Mouse (Mus musculus) limb, embryonic 14.5 days (tissue): Measurements from ENCODE around the gene Dnase1l3. TPM values are rescaled to one million over a fixed set of nuclear protein-coding genes. Genes with fewer than 3 reads are reported as not detected.

ENCODE experiments used
- ATAC-seq: fragments of 200-750 bp; cut with Nextera tagmentation; 2 replicates; pipeline ENCODE4 v1.8.0; 2017; ENCODE audit warnings: low read depth, moderate number of reproducible peaks, moderate TSS enrichment; ENCODE audit not compliant: low FRiP score
- DNase-seq: peaks from one replicate; pipeline ENCODE4 v3.0.0-alpha.2; 2015; ENCODE audit warnings: low spot score
- H3K27ac ChIP-seq: fragments of 300-500 bp; sonication (generic); replicated peaks from 2 replicates; pipeline ENCODE4 v1.5.1; 2014; ENCODE audit warnings: low read depth, mild to moderate bottlenecking, low read length, moderate library complexity, mixed read lengths
- H3K27me3 ChIP-seq: fragments of 300-500 bp; sonication (generic); 2 replicates; pipeline ENCODE4 v1.6.1; 2014; ENCODE audit warnings: low read length, mixed read lengths; ENCODE audit not compliant: control insufficient read depth, insufficient read depth
- H3K36me3 ChIP-seq: fragments of 300-500 bp; sonication (generic); 2 replicates; pipeline ENCODE4 v1.6.1; 2014; ENCODE audit warnings: mild to moderate bottlenecking, low read length, moderate library complexity, mixed read lengths; ENCODE audit not compliant: control insufficient read depth, insufficient read depth
- H3K4me1 ChIP-seq: fragments of 300-500 bp; sonication (generic); 2 replicates; pipeline ENCODE4 v1.6.1; 2014; ENCODE audit warnings: antibody characterized with exemption, low read length, mixed read lengths; ENCODE audit not compliant: control insufficient read depth, insufficient read depth
- H3K4me2 ChIP-seq: fragments of 300-500 bp; sonication (generic); replicated peaks from 2 replicates; pipeline ENCODE4 v1.6.1; 2014; ENCODE audit warnings: low read depth, mild to moderate bottlenecking, low read length, moderate library complexity; ENCODE audit not compliant: severe bottlenecking
- H3K4me3 ChIP-seq: fragments of 300-500 bp; sonication (generic); replicated peaks from 2 replicates; pipeline ENCODE4 v1.5.1; 2014; ENCODE audit warnings: low read length
- H3K9ac ChIP-seq: fragments of 300-500 bp; sonication (generic); 2 replicates; pipeline ENCODE4 v1.6.1; 2014; ENCODE audit warnings: mild to moderate bottlenecking, low read depth, low read length, moderate library complexity; ENCODE audit not compliant: severe bottlenecking
- H3K9me3 ChIP-seq: fragments of 300-500 bp; sonication (generic); 2 replicates; pipeline ENCODE4 v1.6.1; 2016; ENCODE audit warnings: low read length; ENCODE audit not compliant: control insufficient read depth
- POLR2A ChIP-seq: fragments of 200-500 bp; IDR thresholded peaks from 2 replicates; pipeline ENCODE4 v1.8.0; 2012; ENCODE audit warnings: inconsistent platforms, mild to moderate bottlenecking, moderate library complexity, borderline replicate concordance; ENCODE audit not compliant: insufficient read depth, insufficient read length; ENCODE audit errors: extremely low read depth
- WGBS: fragments of 180-500 bp; shearing (Covaris S2); extraction: QIAGEN DNeasy Blood & Tissue Kit; methylation state at CpG from one replicate; pipeline ENCODE4 v1.1.7; 2014; 5-methylcytosine and 5-hydroxymethylcytosine counted together
- polyA plus RNA-seq, 2 experiments: library from polyadenylated mRNA; depleted of rRNA in 1 of 2; stranded (reverse) in 1 of 2; unstranded in 1 of 2; fragments of >200 nt; fragmentation: Nextera tagmentation in 1 of 2; extraction: Ambion mirVana in 1 of 2; gene quantifications; 2 replicates each; pipeline versions ENCODE4 v1.2.1 to v1.2.3; 2012 to 2014

The Dnase1l3 gene
- polyA plus RNA-seq, 2 experiments = 0.11 to 0.92 TPM

DNA sequence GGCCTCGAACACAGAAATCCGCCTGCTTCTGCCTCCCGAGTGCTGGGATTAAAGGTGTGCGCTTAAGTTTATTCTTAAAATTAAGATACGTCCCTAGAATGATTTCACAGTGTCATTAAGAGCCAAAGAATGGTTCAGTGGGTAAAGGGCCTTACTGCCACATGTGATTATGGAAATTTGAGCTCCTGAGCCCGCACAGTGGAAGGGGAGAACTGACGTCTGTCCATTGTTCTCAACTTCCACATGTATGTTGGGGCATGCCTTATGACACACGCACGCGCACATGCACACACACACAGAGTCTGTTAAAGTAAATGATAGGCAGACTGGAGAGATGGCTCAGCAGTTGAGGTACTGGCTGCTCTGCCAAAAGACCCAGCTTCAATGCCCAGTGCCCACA is 30.6 kb upstream of the Dnase1l3 start:
- no peak overlapping the region for H3K4me3 ChIP-seq
- no peaks in the 10 kb centered on the region for H3K9me3 ChIP-seq
- no peak for TF ChIP-seq POLR2A
- WGBS = 84% methylated on average over 10 of the region's 10 CpGs
- H3K4me1 ChIP-seq = no peaks in the 10 kb centered on the region
- no peak overlapping the region for H3K4me2 ChIP-seq
- DNase-seq = no peak
- no peak for ATAC-seq
- H3K27ac ChIP-seq = no peak overlapping the region
- H3K9ac ChIP-seq = no peak overlapping the region
- no peaks in the 10 kb centered on the region for H3K27me3 ChIP-seq
- H3K36me3 ChIP-seq = no peaks in the 10 kb centered on the region

DNA sequence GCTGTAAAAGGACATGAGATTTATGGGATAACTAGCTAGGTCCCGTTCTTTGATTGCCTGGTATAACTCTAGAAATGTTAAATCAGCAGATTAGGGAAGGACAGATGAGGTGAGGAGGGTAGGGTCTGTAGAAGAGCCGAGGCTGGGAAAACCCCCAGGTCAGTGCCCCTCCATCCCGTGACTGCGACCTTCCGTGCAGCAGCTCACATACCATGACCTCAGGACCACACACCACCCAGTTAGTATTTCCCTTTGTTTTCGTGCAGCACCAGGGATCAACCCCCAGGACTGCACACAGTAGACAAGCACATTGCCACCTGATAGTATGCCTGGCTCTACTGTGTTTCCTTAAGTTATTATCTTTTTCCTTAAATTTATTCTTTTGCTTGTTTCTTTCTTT is 30.1 kb upstream of the Dnase1l3 start:
- ATAC-seq = no peak
- H3K9ac ChIP-seq = no peak overlapping the region
- no peaks in the 10 kb centered on the region for H3K27me3 ChIP-seq
- H3K4me3 ChIP-seq = no peak overlapping the region
- WGBS = 53% methylated on average over 6 of the region's 6 CpGs
- TF ChIP-seq POLR2A = no peak
- no peak for DNase-seq
- no peaks in the 10 kb centered on the region for H3K9me3 ChIP-seq
- H3K27ac ChIP-seq = no peak overlapping the region
- no peaks in the 10 kb centered on the region for H3K4me1 ChIP-seq
- H3K4me2 ChIP-seq = no peak overlapping the region
- H3K36me3 ChIP-seq = no peaks in the 10 kb centered on the region

DNA sequence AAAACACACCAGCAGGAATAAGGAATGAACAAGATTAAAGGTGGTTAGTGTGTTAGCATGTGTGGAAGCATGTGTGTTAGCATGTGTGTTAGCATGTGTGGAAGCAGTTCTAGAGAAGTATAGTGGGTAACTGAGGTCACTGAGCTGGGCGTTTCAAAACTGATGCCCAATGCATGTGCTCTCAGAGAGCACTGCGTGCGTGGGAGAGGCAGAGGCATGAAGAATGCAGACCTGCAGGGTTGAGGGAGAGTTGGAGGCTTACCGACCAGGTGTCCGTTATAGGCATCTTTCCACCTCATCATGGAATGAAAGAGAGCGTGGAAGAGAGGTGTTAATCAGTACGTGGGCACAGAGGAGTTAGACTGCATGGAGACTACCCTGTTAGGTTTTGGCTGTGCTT is 26.2 kb upstream of the Dnase1l3 start:
- ATAC-seq (no peak), DNase-seq (no peak)
- no peak overlapping the region for H3K9ac ChIP-seq
- H3K36me3 ChIP-seq = no peaks in the 10 kb centered on the region
- H3K4me2 ChIP-seq = no peak overlapping the region
- 76% methylated on average over 7 of the region's 7 CpGs for WGBS
- no peaks in the 10 kb centered on the region for H3K9me3 ChIP-seq
- no peak for TF ChIP-seq POLR2A
- H3K4me1 ChIP-seq = no peaks in the 10 kb centered on the region
- H3K4me3 ChIP-seq = no peak overlapping the region
- no peaks in the 10 kb centered on the region for H3K27me3 ChIP-seq
- H3K27ac ChIP-seq = no peak overlapping the region

DNA sequence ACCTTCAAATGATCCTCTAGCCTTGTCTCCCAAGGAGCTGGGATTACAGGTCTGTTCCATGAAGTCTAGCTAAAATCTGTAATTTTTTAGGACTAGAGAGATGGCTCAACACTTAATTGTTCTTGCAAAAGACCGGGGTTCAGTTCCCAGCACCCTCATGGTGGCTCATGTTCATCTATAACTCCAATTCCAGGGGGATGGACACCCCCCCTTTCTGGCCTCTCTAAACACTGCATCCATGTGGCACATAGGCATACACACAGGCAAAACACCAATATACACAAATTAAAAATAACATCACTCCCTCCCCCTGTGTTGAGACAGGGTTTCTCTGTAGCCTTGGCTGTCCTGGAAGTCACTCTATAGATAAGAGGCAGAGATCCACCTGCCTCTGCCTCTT is 25.6 kb upstream of the Dnase1l3 start:
- DNase-seq = no peak
- no peaks in the 10 kb centered on the region for H3K9me3 ChIP-seq
- no peaks in the 10 kb centered on the region for H3K36me3 ChIP-seq
- no peaks in the 10 kb centered on the region for H3K4me1 ChIP-seq
- no peak overlapping the region for H3K9ac ChIP-seq
- no peak for TF ChIP-seq POLR2A
- H3K27ac ChIP-seq = no peak overlapping the region
- no peaks in the 10 kb centered on the region for H3K27me3 ChIP-seq
- H3K4me3 ChIP-seq = no peak overlapping the region
- 100% methylated on average over 1 of the region's 1 CpGs for WGBS
- no peak overlapping the region for H3K4me2 ChIP-seq
- ATAC-seq = no peak

DNA sequence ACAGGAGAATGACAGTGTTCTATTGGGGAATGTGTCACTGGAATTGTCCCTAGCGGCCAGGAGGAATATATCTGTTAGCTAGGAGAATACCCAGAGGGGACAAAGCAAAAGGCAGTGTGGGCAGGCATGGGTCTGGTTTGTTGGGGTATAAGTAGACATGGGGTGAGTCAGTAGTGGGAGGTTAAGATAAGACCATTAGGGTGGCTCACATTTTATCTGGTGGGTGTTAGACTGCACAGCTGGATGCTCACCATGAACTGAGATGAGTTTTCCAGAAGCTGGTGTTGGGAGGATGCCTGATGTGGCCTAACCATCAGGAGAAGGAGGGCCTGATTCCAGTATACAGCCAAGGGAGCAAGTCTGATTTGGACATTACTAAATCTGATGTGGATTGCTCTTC is 22.6 kb upstream of the Dnase1l3 start:
- Histone ChIP-seq H3K4me3 (no peak overlapping the region), H3K9me3 (no peaks in the 10 kb centered on the region), H3K9ac (no peak overlapping the region), H3K27me3 (no peaks in the 10 kb centered on the region), H3K36me3 (no peaks in the 10 kb centered on the region), H3K4me1 (no peaks in the 10 kb centered on the region), H3K27ac (no peak overlapping the region), H3K4me2 (no peak overlapping the region)
- no peak for DNase-seq
- no peak for TF ChIP-seq POLR2A
- no peak for ATAC-seq
- WGBS = 81% methylated on average over 1 of the region's 1 CpGs

DNA sequence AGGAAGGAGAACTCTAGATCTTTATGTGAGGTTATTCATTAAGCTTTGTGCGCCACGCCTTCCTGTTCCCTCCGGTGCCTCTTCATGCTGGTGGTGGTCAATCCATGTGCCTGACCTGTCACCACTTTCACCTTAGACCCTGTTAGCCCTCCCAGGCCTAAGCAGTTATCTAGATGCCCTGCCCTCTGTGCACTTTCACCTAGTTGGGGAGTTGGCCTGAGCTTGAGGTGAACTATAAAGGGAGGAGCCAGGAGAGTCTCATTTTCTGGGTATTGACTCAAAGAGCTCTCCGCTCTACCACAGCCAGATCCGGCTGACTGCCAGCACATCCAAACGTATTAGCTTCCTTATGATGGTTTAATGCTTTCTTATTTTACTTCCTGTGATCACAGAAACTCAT is 21.9 kb upstream of the Dnase1l3 start:
- Histone ChIP-seq H3K4me1 (no peaks in the 10 kb centered on the region), H3K9me3 (no peaks in the 10 kb centered on the region), H3K4me2 (no peak overlapping the region), H3K27me3 (no peaks in the 10 kb centered on the region), H3K4me3 (no peak overlapping the region), H3K9ac (no peak overlapping the region), H3K27ac (no peak overlapping the region), H3K36me3 (no peaks in the 10 kb centered on the region)
- 80% methylated on average over 6 of the region's 6 CpGs for WGBS
- no peak for ATAC-seq
- DNase-seq = no peak
- TF ChIP-seq POLR2A = no peak
